Mouse (Mus musculus) frontal cortex, adult (tissue): ENCODE results near the gene Larp6.

ENCODE experiments used
- ATAC-seq: cut with Nextera tagmentation; 2 replicates; pipeline ENCODE4 v1.9.2; 2017; ENCODE audit warnings: mild to moderate bottlenecking, moderate library complexity, mixed read lengths; ENCODE audit not compliant: low TSS enrichment

Larp6 gene

GRCm38 (mm10) chr9:60715271-60715670 lies 2.5 kb downstream of the Larp6 start:
- peak; percentile 15; the same call in 1 of the 2 replicates for ATAC-seq

- ATAC-seq: no peak
Observed at GRCm38 (mm10) chr9:60715828-60716227, 3.0 kb downstream of the Larp6 start.

GRCm38 (mm10) chr9:60718284-60718683 lies 5.5 kb downstream of the Larp6 start:
- no peak for ATAC-seq

- ATAC-seq: peak; percentile 45
Observed at GRCm38 (mm10) chr9:60719687-60720086, 6.9 kb downstream of the Larp6 start.

GRCm38 (mm10) chr9:60724968-60725367 lies 12.2 kb downstream of the Larp6 start:
- no peak for ATAC-seq

- peak; percentile 65; the same call in 1 of the 2 replicates for ATAC-seq
Observed at GRCm38 (mm10) chr9:60734321-60734720, 21.5 kb downstream of the Larp6 start.

GRCm38 (mm10) chr9:60739126-60739525 lies 26.3 kb downstream of the Larp6 start:
- ATAC-seq: no peak

- ATAC-seq: no peak
Observed at GRCm38 (mm10) chr9:60741436-60741835, 28.6 kb downstream of the Larp6 start.

- ATAC-seq: peak; percentile 58
Observed at GRCm38 (mm10) chr9:60742516-60742915, 29.7 kb downstream of the Larp6 start.

GRCm38 (mm10) chr9:60743180-60743900 lies 30.6 kb downstream of the Larp6 start:
- ATAC-seq: peak; percentile 39

- peak; percentile 62 for ATAC-seq
Observed at GRCm38 (mm10) chr9:60744171-60744969, 31.6 kb downstream of the Larp6 start.

GRCm38 (mm10) chr9:60744971-60745370 lies 32.2 kb downstream of the Larp6 start:
- ATAC-seq: no peak

- ATAC-seq: no peak
Observed at GRCm38 (mm10) chr9:60746561-60746960, 33.8 kb downstream of the Larp6 start.

- ATAC-seq: no peak
Observed at GRCm38 (mm10) chr9:60747672-60748071, 34.9 kb downstream of the Larp6 start.

GRCm38 (mm10) chr9:60748191-60748590 lies 35.4 kb downstream of the Larp6 start:
- ATAC-seq: no peak

- no peak for ATAC-seq
Observed at GRCm38 (mm10) chr9:60749105-60749504, 36.3 kb downstream of the Larp6 start.

GRCm38 (mm10) chr9:60751098-60751497 lies 38.3 kb downstream of the Larp6 start:
- no peak for ATAC-seq

GRCm38 (mm10) chr9:60751971-60752370 lies 39.2 kb downstream of the Larp6 start:
- no peak for ATAC-seq

GRCm38 (mm10) chr9:60752636-60753035 lies 39.8 kb downstream of the Larp6 start:
- ATAC-seq: no peak

- ATAC-seq: no peak
Observed at GRCm38 (mm10) chr9:60756258-60756657, 43.5 kb downstream of the Larp6 start.

- ATAC-seq: no peak
Observed at GRCm38 (mm10) chr9:60756866-60757740, 44.3 kb downstream of the Larp6 start.

GRCm38 (mm10) chr9:60757817-60758216 lies 45.0 kb downstream of the Larp6 start:
- ATAC-seq: no peak
